Mouse (Mus musculus): ENCODE measurements around the gene Cts7. TPM values are rescaled to one million over a fixed set of nuclear protein-coding genes. Genes with fewer than 3 reads are reported as not detected.

Gene Cts7
- total RNA-seq (2014; rRNA removed; ENCODE audit: low replicate concordance) (not detected in 2 replicates), polyA plus RNA-seq (2015; fragmentation: Nextera tagmentation; extraction: Ambion mirVana) (not detected in 2 replicates)

DNA sequence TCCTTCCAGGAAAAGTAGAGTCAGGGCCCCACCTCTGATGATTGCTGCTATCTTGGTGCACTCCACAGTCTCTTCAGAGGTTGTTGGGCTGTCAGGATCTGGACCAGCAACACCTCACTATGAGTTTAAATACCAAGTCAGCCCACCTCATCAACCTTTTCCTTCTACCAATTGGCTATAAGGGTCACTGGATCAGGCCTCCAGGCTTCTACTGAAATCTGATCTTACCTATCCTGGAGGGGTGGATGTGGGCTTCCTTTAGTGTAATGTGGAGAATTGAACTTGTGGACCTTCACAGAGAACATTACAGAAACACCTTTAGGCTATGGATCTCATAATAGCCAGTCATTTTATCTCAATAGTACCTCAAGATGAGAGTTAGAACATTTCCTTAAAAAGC lies at the start of gene Cts7:
Cts7 (minus strand) TSS at position 101 of the 400 bp plus-strand sequence.
- H3K36me3 ChIP-seq (replicated peaks; ENCODE audit: control insufficient read depth, insufficient read depth, low read length): no peaks in the 10 kb centered on the region
- TF ChIP-seq EP300 (IDR thresholded peaks at IDR 0.05; ENCODE audit: low read depth) (no peak), CTCF (IDR thresholded peaks at IDR 0.05; ENCODE audit: low read depth) (no peak)
- ATAC-seq (ENCODE audit: insufficient read depth, low read depth) (no peak), DNase-seq (ENCODE audit: low spot score) (no peak)
- H3K9ac ChIP-seq (replicated peaks; ENCODE audit: low read depth, low read length): no peak within 1 kb of the TSS
- H3K27me3 ChIP-seq (ENCODE audit: control insufficient read depth, insufficient read depth, low read length): no peaks in the 10 kb centered on the region
- no peak within 1 kb of the TSS for H3K4me2 ChIP-seq (ENCODE audit: low read depth, low read length)
- no peak within 1 kb of the TSS for H3K4me3 ChIP-seq (ENCODE audit: low read depth, low read length)
- H3K4me1 ChIP-seq (ENCODE audit: control insufficient read depth, insufficient read depth): no peaks in the 10 kb centered on the region
- H3K27ac ChIP-seq (ENCODE audit: low read depth): no peak within 1 kb of the TSS
- 0 out of 2 replicates have a peak, but pooled peaks cover 5% of the 10 kb centered on the region for H3K9me3 ChIP-seq (replicated peaks; ENCODE audit: control insufficient read depth, low read length)

Small RNA genes within 50 kb of the gene (microRNA-seq; reads per million reads assigned to microRNA genes)
- gene Gm27704: not detected

Other genes with a start within 250 kb of the Cts7 start
- gene Ctsr, start 193.9 kb downstream of the Cts7 start, total RNA-seq (2014; rRNA removed; ENCODE audit: low replicate concordance): not detected in 2 replicates
- not detected in 2 replicates for gene Ctsr, start 193.9 kb downstream of the Cts7 start, polyA plus RNA-seq (2015; fragmentation: Nextera tagmentation; extraction: Ambion mirVana)
- not detected in 2 replicates for gene Cts6, start 154.8 kb downstream of the Cts7 start, total RNA-seq (2014; rRNA removed; ENCODE audit: low replicate concordance)
- not detected in 2 replicates for gene Cts6, start 154.8 kb downstream of the Cts7 start, polyA plus RNA-seq (2015; fragmentation: Nextera tagmentation; extraction: Ambion mirVana)
- not detected in 2 replicates for gene Cts8, start 102.8 kb downstream of the Cts7 start, total RNA-seq (2014; rRNA removed; ENCODE audit: low replicate concordance)
- not detected in 2 replicates for gene Cts8, start 102.8 kb downstream of the Cts7 start, polyA plus RNA-seq (2015; fragmentation: Nextera tagmentation; extraction: Ambion mirVana)
- gene Gm49398, start 69.4 kb downstream of the Cts7 start, total RNA-seq (2014; rRNA removed; ENCODE audit: low replicate concordance): not detected in 2 replicates
- gene Gm49398, start 69.4 kb downstream of the Cts7 start, polyA plus RNA-seq (2015; fragmentation: Nextera tagmentation; extraction: Ambion mirVana): not detected in 2 replicates
- not detected in 2 replicates for gene Ctsm, start 183.6 kb upstream of the Cts7 start, total RNA-seq (2014; rRNA removed; ENCODE audit: low replicate concordance)
- not detected in 2 replicates for gene Ctsm, start 183.6 kb upstream of the Cts7 start, polyA plus RNA-seq (2015; fragmentation: Nextera tagmentation; extraction: Ambion mirVana)
- not detected in 2 replicates for gene Gm49352, start 210.0 kb upstream of the Cts7 start, total RNA-seq (2014; rRNA removed; ENCODE audit: low replicate concordance)
- gene Gm49352, start 210.0 kb upstream of the Cts7 start, polyA plus RNA-seq (2015; fragmentation: Nextera tagmentation; extraction: Ambion mirVana): not detected in 2 replicates
- not detected in 2 replicates for gene Cts3, start 211.9 kb upstream of the Cts7 start, total RNA-seq (2014; rRNA removed; ENCODE audit: low replicate concordance)
- gene Cts3, start 211.9 kb upstream of the Cts7 start, polyA plus RNA-seq (2015; fragmentation: Nextera tagmentation; extraction: Ambion mirVana): not detected in 2 replicates